8 mouse cellular contexts compared by ENCODE assay signal in the genomic region with DNA sequence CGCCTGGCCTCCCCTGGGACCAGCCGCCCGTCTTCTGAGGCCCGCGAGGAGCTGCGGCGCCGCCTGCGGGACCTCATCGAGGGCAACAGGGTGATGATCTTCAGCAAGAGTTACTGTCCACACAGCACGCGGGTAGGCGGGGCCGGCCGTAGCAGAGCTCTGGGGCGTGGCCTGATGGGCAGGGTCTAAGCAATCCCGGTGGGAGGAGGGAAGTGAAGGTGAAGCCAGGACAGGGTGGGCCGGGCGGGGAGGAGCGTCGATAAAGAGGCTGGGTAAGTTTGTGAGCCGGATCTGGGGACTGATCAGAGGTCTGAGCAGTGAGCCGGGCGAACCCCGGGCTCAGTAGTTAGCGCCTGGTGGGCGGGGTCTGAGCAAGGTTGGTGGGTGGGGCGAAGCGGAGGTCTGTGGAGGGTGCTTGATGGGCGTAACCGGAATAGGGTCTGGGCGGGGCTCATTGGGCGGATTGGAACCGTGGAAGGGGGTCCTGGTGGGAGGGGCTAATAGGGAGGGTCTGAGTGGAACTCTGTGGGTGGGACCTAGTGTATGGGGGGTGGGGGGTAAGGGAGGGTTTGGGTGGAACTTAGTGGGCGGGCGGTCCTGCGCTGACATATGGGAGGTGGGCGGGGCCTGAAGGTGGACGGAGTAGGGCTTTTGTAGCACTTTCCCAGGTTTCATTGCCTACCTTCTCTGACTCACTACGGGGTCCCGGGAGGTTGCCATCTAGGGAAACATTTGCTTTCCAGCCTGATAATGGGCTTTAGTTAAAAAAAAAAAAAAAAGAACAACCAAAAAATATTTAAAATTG. TPM values are rescaled to one million over a fixed set of nuclear protein-coding genes. Genes with fewer than 3 reads are reported as not detected.
DNase-seq lines count a peak whose midpoint lies in the region; ATAC-seq and TF ChIP-seq lines count a peak whose summit lies in the region.

No protein-coding gene starts in this region.

- peak; percentile 98 for DNase-seq in 3T3-L1 (ENCODE audit: low read depth, low spot score)
- peak; percentile 69 to 85 for DNase-seq in adrenal gland, postnatal 4 days (ENCODE audit: low spot score in 2 of 2)
- peak; percentile 95 for DNase-seq in embryonic facial prominence, embryonic 14.5 days (ENCODE audit: low spot score)
- peak; percentile 92 to 95 for DNase-seq in heart, adult 2 months
- peak; percentile 96 to 97 for DNase-seq in kidney, adult 8-10 months
- peak; percentile 76 to 93 for DNase-seq in spleen, postnatal 10 days (ENCODE audit: low spot score in 2 of 2)

- H3K9ac ChIP-seq in embryonic facial prominence, embryonic 14.5 days (ENCODE audit: low read depth, low read length) = peak overlapping the region; percentile 74
- peak overlapping the region; percentile 70 for H3K9ac ChIP-seq in heart, adult 2 months (ENCODE audit: low read depth, low read length)
- H3K9ac ChIP-seq in limb, embryonic 13.5 days = peak overlapping the region; percentile 70
- H3K9ac ChIP-seq in midbrain, embryonic 16.5 days (ENCODE audit: low read depth, low read length) = peak overlapping the region; percentile 78

- no peak for TF ChIP-seq POLR2A in heart, adult 2 months (IDR thresholded peaks at IDR 0.05; ENCODE audit: insufficient read depth, low read depth, low read length)

- no peaks in the 10 kb centered on the region for H3K9me3 ChIP-seq in embryonic facial prominence, embryonic 14.5 days (ENCODE audit: control insufficient read depth, low read length)
- H3K9me3 ChIP-seq in limb, embryonic 13.5 days = no peaks in the 10 kb centered on the region
- H3K9me3 ChIP-seq in midbrain, embryonic 16.5 days (replicated peaks; ENCODE audit: control insufficient read depth, low read length, poor library complexity, severe bottlenecking) = no peaks in the 10 kb centered on the region

- TF ChIP-seq EP300 in heart, adult 2 months (IDR thresholded peaks at IDR 0.05; ENCODE audit: insufficient read depth, low read depth, low read length) = no peak

- intact Hi-C loops in heart, adult 2 months (cut with DNase I) = loop anchor here (1.0 kb wide), 1 partner anchor 49 kb away; a partner anchor contains a TSS

- no peaks in the 10 kb centered on the region for H3K79me2 ChIP-seq in heart, adult 2 months (replicated peaks; ENCODE audit: control insufficient read depth, insufficient read depth, low read length)

- peaks cover 7% of the 10 kb centered on the region; the same call in 1 of the 2 replicates for H3K4me1 ChIP-seq in embryonic facial prominence, embryonic 14.5 days (ENCODE audit: control insufficient read depth, insufficient read depth, low read length)
- H3K4me1 ChIP-seq in heart, adult 2 months (ENCODE audit: control insufficient read depth, insufficient read depth, low read length) = 0 out of 2 replicates have a peak, but pooled peaks cover 1% of the 10 kb centered on the region
- peaks cover 1% of the 10 kb centered on the region; the same call in 1 of the 2 replicates for H3K4me1 ChIP-seq in limb, embryonic 13.5 days
- no peaks in the 10 kb centered on the region; the same call in 1 of the 2 replicates for H3K4me1 ChIP-seq in midbrain, embryonic 16.5 days (ENCODE audit: control insufficient read depth, insufficient read depth, low read length)

- no peak for TF ChIP-seq CTCF in heart, adult 2 months (IDR thresholded peaks at IDR 0.05)

- H3K4me2 ChIP-seq in embryonic facial prominence, embryonic 14.5 days (ENCODE audit: low read depth, low read length) = peak overlapping the region; percentile 90
- H3K4me2 ChIP-seq in limb, embryonic 13.5 days (replicated peaks) = peak overlapping the region; percentile 77
- H3K4me2 ChIP-seq in midbrain, embryonic 16.5 days (ENCODE audit: low read length) = peak overlapping the region; percentile 71

- no peaks in the 10 kb centered on the region for H3K27me3 ChIP-seq in embryonic facial prominence, embryonic 14.5 days (replicated peaks; ENCODE audit: control insufficient read depth, insufficient read depth, low read length)
- H3K27me3 ChIP-seq in heart, adult 2 months (ENCODE audit: control insufficient read depth, insufficient read depth, low read length) = no peaks in the 10 kb centered on the region
- no peaks in the 10 kb centered on the region for H3K27me3 ChIP-seq in limb, embryonic 13.5 days
- no peaks in the 10 kb centered on the region for H3K27me3 ChIP-seq in midbrain, embryonic 16.5 days (ENCODE audit: control insufficient read depth, insufficient read depth, low read depth, low read length)

- H3K4me3 ChIP-seq in embryonic facial prominence, embryonic 14.5 days (ENCODE audit: low read depth, low read length) = peak overlapping the region; percentile 76
- H3K4me3 ChIP-seq in heart, adult 2 months = peak overlapping the region; percentile 90
- H3K4me3 ChIP-seq in limb, embryonic 13.5 days = peak overlapping the region; percentile 72
- H3K4me3 ChIP-seq in midbrain, embryonic 16.5 days (ENCODE audit: low read depth, low read length) = peak overlapping the region; percentile 76

- peak; percentile 93 for ATAC-seq in embryonic facial prominence, embryonic 14.5 days (ENCODE audit: low read depth)
- peak; percentile 94 for ATAC-seq in limb, embryonic 13.5 days (ENCODE audit: low FRiP score, low read depth)
- peak; percentile 92 for ATAC-seq in midbrain, embryonic 16.5 days

- peak overlapping the region; percentile 88 for H3K27ac ChIP-seq in embryonic facial prominence, embryonic 14.5 days (replicated peaks; ENCODE audit: low read depth, low read length)
- H3K27ac ChIP-seq in heart, adult 2 months = peak overlapping the region; percentile 89
- peak overlapping the region; percentile 80 for H3K27ac ChIP-seq in limb, embryonic 13.5 days
- peak overlapping the region; percentile 84 for H3K27ac ChIP-seq in midbrain, embryonic 16.5 days (ENCODE audit: low read length)

- H3K36me3 ChIP-seq in embryonic facial prominence, embryonic 14.5 days (ENCODE audit: control insufficient read depth, insufficient read depth, low read length) = no peaks in the 10 kb centered on the region
- no peaks in the 10 kb centered on the region for H3K36me3 ChIP-seq in heart, adult 2 months (ENCODE audit: control insufficient read depth, insufficient read depth, low read length)
- no peaks in the 10 kb centered on the region for H3K36me3 ChIP-seq in limb, embryonic 13.5 days
- no peaks in the 10 kb centered on the region for H3K36me3 ChIP-seq in midbrain, embryonic 16.5 days (ENCODE audit: control insufficient read depth, insufficient read depth, low read length)

- WGBS in embryonic facial prominence, embryonic 14.5 days = under 1% methylated on average over 31 of the region's 41 CpGs
- under 1% methylated on average over 40 of the region's 41 CpGs for WGBS in heart, adult 2 months
- WGBS in limb, embryonic 13.5 days = 0% methylated on average over 40 of the region's 41 CpGs
- under 1% methylated on average over 41 of the region's 41 CpGs for WGBS in midbrain, embryonic 16.5 days

RNA-seq across cellular contexts. Expression of a gene that starts 0.7 kb away (rescaled TPM):
- 10 to 100 TPM; 17.6 to 18.1 TPM for total RNA-seq in adrenal gland, postnatal 4 days (2021)
- polyA plus RNA-seq in embryonic facial prominence, embryonic 14.5 days (2014; fragmentation: Nextera tagmentation; extraction: Ambion mirVana) = 10.2 and 12.0 TPM in 2 replicates
- total RNA-seq in heart, adult 2 months (2021) = 10 to 100 TPM; 13.5 to 15.3 TPM
- 10.5 and 10.7 TPM in 2 replicates for polyA plus RNA-seq in heart, adult 2 months (2012; rRNA removed)
- polyA plus RNA-seq in limb, embryonic 13.5 days (2015; fragmentation: Nextera tagmentation; extraction: Ambion mirVana) = 8.1 and 9.5 TPM in 2 replicates
- 15.4 and 15.5 TPM in 2 replicates for polyA plus RNA-seq in midbrain, embryonic 16.5 days (2015; fragmentation: Nextera tagmentation; extraction: Ambion mirVana)

RNA-seq across cellular contexts. Expression of a gene that starts 49.0 kb away (rescaled TPM):
- total RNA-seq in adrenal gland, postnatal 4 days (2021) = 10 to 100 TPM; 32.9 to 34.8 TPM
- polyA plus RNA-seq in embryonic facial prominence, embryonic 14.5 days (2014; fragmentation: Nextera tagmentation; extraction: Ambion mirVana) = 53.5 and 62.8 TPM in 2 replicates
- 10 to 100 TPM in 1 of 2 experiments, 1 to 10 TPM in 1; 9.3 to 11.4 TPM for total RNA-seq in heart, adult 2 months (2021)
- 25.1 and 28.8 TPM in 2 replicates for polyA plus RNA-seq in heart, adult 2 months (2012; rRNA removed)
- 55.0 and 59.1 TPM in 2 replicates for polyA plus RNA-seq in limb, embryonic 13.5 days (2015; fragmentation: Nextera tagmentation; extraction: Ambion mirVana)
- 170 and 191 TPM in 2 replicates for polyA plus RNA-seq in midbrain, embryonic 16.5 days (2015; fragmentation: Nextera tagmentation; extraction: Ambion mirVana)

Comparison
In these comparisons a context has a peak if more than half of its experiments do, and no peak if none do; other contexts are left out.
1. Peak in every context shown above with its lines: DNase-seq, ATAC-seq, H3K4me3 ChIP-seq and H3K27ac ChIP-seq.